Mouse (Mus musculus): ENCODE measurements around the gene Rbm47. TPM values are rescaled to one million over a fixed set of nuclear protein-coding genes. Genes with fewer than 3 reads are reported as not detected.

Gene Rbm47
- total RNA-seq, 2 experiments from 2014 or later = 2.7 to 6.7 TPM

- no peak for DNase-seq (ENCODE audit: low spot score in 2 of 2)
Observed at GRCm38 (mm10) chr5:65975731-65976130, 197.2 kb downstream of the Rbm47 start.

- no peak for DNase-seq (ENCODE audit: low spot score in 2 of 2)
Observed at GRCm38 (mm10) chr5:65973189-65973588, 199.7 kb downstream of the Rbm47 start.

GRCm38 (mm10) chr5:65968004-65968403 is 204.9 kb downstream of the Rbm47 start:
- DNase-seq (ENCODE audit: low spot score in 2 of 2) = no peak

GRCm38 (mm10) chr5:65967091-65967490 is 205.8 kb downstream of the Rbm47 start:
- DNase-seq (ENCODE audit: low spot score in 2 of 2) = no peak

Small RNA genes lying within 50 kb of the gene (microRNA-seq; reads per million reads assigned to microRNA genes)
- gene Gm25952 = not detected

Other genes starting within 250 kb of the Rbm47 start
- gene Chrna9, start 238.2 kb downstream of the Rbm47 start, total RNA-seq (2021) = 10 to 100 TPM; 25.6 to 32.2 TPM
- under 1 TPM; 0.73 to 0.96 TPM for gene 9130230L23Rik, start 168.8 kb downstream of the Rbm47 start, total RNA-seq (2021)
- gene Nsun7, start 86.8 kb upstream of the Rbm47 start, total RNA-seq (2021) = under 1 TPM; 0.66 to 0.73 TPM

Data from gastrocnemius, postnatal 4 days (tissue).